Mouse (Mus musculus): Measurements from ENCODE around the gene Homer1.

Homer1 gene

DNA sequence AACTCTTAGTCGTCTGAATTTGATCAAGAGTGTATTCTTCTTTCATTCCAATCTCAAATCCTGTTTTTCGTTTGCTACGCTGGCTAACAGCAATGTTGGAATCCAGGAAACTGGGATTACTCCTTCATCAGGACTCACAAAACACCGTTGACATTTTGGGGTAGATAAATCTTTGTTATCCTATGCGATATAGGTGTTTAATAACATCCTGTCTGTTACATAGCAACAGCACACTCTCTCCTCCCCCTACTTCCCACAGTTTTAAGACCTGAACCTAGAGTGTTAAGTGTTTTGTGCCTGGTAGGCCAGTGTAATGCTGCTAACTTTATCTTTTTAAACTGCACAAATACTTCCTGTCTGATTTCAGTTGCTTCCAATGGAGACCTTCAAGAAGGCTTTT lies 39.0 kb downstream of the Homer1 start:
- no peak for DNase-seq (ENCODE audit: low spot score in 2 of 2)

- no peak for DNase-seq (ENCODE audit: low spot score in 2 of 2)
These were observed 41.3 kb downstream of the Homer1 start for GRCm38 (mm10) chr13:93340555-93341278.

- DNase-seq (ENCODE audit: low spot score in 2 of 2), result no peak
These were observed 43.2 kb downstream of the Homer1 start for GRCm38 (mm10) chr13:93342641-93343040.

- no peak for DNase-seq (ENCODE audit: low spot score in 2 of 2)
These were observed 45.0 kb downstream of the Homer1 start for GRCm38 (mm10) chr13:93344395-93344794.

GRCm38 (mm10) chr13:93345854-93346253 lies 46.4 kb downstream of the Homer1 start:
- no peak for DNase-seq (ENCODE audit: low spot score in 2 of 2)

GRCm38 (mm10) chr13:93352030-93352429 lies 52.6 kb downstream of the Homer1 start:
- DNase-seq (ENCODE audit: low spot score in 2 of 2), result no peak

GRCm38 (mm10) chr13:93354420-93355278 lies 55.2 kb downstream of the Homer1 start:
- DNase-seq (ENCODE audit: low spot score in 2 of 2), result no peak

- DNase-seq (ENCODE audit: low spot score in 2 of 2), result no peak
These were observed 55.8 kb downstream of the Homer1 start for GRCm38 (mm10) chr13:93355279-93355587.

DNA sequence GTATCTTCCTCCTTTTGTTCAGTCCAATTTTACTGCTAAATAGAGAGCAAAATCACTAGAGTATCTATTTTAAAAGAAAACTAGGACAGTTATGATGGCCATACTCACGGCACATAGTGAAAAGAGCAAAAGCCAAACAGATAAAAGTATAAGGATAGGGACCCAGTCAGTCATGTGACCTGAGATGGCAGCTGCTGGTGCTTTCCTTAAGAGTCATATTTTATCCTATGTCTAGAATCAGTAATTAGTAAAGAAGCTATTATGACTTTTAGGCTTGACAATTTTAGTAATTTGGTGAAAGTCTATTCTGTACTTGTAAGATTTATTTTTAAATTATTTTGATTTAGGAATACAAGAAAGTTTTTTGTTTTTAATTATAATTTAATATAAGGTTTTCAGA lies 59.1 kb downstream of the Homer1 start:
- no peak for DNase-seq (ENCODE audit: low spot score in 2 of 2)

- no peak for DNase-seq (ENCODE audit: low spot score in 2 of 2)
These were observed 68.1 kb downstream of the Homer1 start for GRCm38 (mm10) chr13:93367555-93367954.

DNA sequence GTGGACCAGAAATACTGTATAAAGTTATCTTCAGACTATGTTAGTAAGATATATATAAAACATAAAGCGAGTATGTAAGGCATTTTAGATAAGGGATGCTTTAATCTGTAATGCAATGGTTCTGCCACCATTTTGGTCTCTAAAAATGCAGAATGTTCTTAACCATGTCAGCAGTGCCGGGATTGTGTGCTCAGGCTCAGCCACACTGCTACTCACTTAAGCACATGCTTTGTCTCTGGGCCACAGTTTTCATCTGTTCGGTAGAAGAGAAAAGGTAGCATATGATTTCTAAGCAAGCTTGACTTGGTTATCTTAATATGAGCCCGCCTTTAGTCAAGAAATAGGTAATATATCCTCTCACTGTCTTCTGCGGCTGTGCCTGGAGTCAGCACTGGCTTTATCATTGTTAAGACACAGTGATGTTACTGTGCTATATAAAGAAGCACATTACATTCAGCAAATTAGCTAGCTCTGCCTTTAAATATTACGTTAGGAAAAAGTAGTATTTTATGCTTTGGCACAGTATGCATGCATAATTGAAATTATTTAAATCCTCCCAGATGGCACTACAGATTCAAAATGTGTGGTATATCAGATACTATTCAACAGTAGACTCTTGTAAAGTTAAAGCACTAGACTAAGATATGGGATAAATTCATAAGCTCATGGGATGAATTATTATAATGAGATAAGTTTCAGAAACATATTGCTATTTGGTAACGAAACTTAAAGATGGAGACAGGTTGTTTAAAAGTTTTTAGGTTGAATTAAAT lies 69.6 kb downstream of the Homer1 start:
- DNase-seq (ENCODE audit: low spot score in 2 of 2), result no peak

- DNase-seq (ENCODE audit: low spot score in 2 of 2), result no peak
These were observed 75.0 kb downstream of the Homer1 start for GRCm38 (mm10) chr13:93374457-93374856.

DNA sequence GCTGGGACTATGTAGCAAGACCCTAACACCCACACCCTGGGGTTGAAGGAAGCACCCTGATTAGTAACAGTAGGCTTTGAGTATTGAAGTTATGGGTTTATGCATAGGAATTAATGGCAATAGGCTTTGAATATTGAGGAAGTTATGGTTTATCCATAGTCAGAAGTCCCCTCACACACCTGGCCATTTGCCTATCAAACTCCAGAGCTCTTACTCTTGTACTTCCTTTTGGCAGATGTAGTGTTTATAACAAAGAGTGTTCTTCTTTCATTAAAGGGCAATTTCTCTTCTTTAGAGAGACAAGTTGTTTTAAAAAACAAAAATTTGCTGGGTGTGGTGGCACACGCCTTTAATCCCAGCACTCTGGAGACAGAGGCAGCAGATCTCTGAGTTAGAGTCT lies 79.1 kb downstream of the Homer1 start:
- no peak for DNase-seq (ENCODE audit: low spot score in 2 of 2)

DNA sequence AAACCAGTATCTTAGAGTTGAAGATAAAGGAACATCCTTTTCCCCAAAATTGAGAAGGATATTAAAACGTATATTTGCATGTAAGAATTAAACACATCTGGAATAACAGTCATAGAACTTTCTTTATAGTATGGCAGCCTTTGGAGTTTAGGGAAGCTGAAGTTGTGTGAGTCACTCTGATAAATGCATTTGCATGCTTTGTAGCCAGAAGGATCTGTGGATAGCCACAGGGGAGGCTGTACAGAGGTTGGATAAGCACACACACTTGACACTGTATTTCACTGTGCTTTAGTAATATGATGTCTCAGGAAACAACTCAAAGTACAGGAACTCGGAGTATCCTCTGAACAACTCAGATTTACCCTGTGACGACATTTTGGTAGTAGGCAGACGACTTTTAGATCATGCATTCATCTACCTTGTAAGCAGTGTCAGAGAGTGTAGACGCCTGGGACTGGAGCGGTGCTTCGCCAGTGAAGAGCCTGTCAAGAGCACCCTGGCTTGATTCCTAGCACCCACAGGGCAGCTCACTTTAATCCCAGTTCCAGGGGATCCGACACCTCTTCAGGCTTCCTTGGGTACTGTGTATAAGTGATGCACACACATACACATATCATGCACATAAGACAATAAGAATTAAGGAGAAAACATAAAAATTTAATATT lies 81.1 kb downstream of the Homer1 start:
- no peak for DNase-seq (ENCODE audit: low spot score in 2 of 2)

DNA sequence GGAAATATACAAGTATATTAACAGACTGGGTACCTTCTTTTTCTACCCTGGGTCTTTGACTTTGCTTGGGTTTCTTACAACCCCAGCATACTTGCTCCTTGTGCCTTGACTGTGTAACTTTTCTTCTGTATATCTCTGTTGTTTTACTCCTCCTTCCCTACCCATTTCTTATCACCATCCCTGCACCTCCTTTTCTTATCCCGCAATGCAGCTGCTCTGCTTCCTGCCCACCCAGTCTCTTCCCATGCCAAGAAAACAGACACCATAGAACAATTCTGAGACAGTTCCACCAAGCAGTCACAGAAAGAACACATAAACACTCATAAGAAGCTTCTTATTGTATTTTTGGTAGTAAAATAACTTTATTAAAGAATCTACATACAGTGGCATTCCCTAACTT lies 81.9 kb downstream of the Homer1 start:
- no peak for DNase-seq (ENCODE audit: low spot score in 2 of 2)

GRCm38 (mm10) chr13:93383092-93383491 lies 83.7 kb downstream of the Homer1 start:
- DNase-seq (ENCODE audit: low spot score in 2 of 2), result no peak

DNA sequence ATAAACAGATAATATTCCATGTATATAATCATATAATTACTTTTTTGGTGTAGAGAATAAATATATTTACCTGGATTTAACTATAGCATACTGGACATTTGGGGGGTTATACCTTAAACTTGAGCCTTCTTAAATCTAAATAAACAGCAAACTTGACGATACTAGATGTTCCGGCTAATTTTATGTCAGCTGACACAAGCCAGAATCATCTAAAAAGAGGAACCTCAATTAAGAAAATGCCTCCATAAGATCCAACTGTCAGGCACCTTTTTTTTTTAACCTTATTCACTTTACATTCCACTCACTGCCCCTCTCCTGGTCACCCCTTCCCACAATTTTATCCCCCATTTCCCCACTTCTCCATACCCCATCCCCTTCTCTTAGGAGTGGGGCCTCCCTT lies 84.2 kb downstream of the Homer1 start:
- DNase-seq (ENCODE audit: low spot score in 2 of 2), result no peak

- no peak for DNase-seq (ENCODE audit: low spot score in 2 of 2)
These were observed 85.0 kb downstream of the Homer1 start for GRCm38 (mm10) chr13:93384481-93384880.

- no peak for DNase-seq (ENCODE audit: low spot score in 2 of 2)
These were observed 85.7 kb downstream of the Homer1 start for GRCm38 (mm10) chr13:93385147-93385546.

- DNase-seq (ENCODE audit: low spot score in 2 of 2), result no peak
These were observed 88.0 kb downstream of the Homer1 start for GRCm38 (mm10) chr13:93387440-93387839.

DNA sequence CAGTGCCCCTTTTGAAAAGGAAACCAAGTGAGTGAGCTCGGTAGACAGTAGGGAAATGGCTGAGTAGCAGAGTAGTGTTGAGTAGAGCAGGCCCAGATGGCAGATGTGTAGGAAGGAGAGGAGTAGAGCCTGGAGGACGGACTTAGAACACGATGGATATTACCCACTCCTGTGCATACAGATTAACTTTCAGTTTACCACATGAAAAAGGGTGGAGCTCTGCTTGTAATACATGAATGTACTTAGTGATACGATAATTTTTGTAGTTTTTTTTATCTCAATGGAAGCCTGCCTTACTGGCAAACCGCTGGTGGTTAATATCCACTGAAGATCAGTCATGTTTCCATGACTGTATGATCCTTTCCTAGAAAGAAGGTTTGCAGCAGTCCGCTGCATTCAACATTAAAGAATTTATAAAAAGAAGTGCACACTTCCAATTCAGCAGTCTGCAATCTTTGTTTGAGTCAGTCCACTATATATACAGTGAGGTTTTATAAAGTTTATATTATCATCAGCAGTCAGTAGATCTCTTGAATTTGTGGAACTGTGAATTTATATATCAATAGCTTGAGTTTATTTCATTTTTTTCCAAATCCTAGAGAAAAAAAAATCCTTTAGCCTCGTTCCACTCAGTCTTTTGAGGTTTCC lies 89.3 kb downstream of the Homer1 start:
- no peak for DNase-seq (ENCODE audit: low spot score in 2 of 2)

- no peak for DNase-seq (ENCODE audit: low spot score in 2 of 2)
These were observed 89.8 kb downstream of the Homer1 start for GRCm38 (mm10) chr13:93389242-93389625.

All from left cerebral cortex, adult 9 months (tissue).